Mouse (Mus musculus) T-helper 1 cell (primary cell): ENCODE results near the gene Fig4.

Source experiments
- in situ Hi-C: fragments of 300-600 bp; cut with MboI, MseI; formaldehyde crosslinking; loops from one replicate; pipeline ENCODE4 v1.15.1; 2025; ENCODE audit warnings: high pct_unique_total_duplicates

Fig4 gene

DNA sequence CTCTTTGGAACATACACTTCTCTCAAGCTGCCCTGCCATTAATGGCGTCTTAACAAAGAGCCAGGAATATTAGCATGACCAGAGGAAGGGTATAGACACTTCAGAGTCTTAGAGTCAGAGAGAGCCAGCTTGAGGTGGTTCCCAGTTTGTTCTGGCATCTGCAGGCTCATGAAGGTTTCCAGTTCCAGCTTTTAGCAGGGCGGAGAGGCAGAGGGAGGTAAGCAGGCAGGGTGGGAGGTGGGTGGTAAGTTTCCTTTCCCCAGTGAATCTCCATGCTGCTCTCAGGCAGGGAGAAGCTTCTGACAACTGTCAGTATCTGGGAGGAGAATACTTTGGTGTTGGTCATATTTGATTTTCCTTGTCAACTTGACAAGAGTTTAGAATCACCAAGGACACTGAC, 156.9 kb downstream of the Fig4 start:
- in situ Hi-C loops = no loop called here
